Mouse (Mus musculus) kidney, adult 2 months (tissue): ENCODE measurements around the gene Limch1. TPM values are rescaled to one million over a fixed set of nuclear protein-coding genes. Genes with fewer than 3 reads are reported as not detected.

Source experiments
- DNase-seq: peaks from one replicate; pipeline ENCODE4 v3.0.0; 2021
- H3K27ac ChIP-seq: fragments of 200-500 bp; 2 replicates; pipeline ENCODE4 v1.5.1; 2012; ENCODE audit warnings: low read depth, low read length, control low read depth, inconsistent platforms; ENCODE audit not compliant: insufficient read depth
- H3K27me3 ChIP-seq: fragments of 200-500 bp; replicated peaks from 2 replicates; pipeline ENCODE4 v1.6.1; 2012; ENCODE audit warnings: mild to moderate bottlenecking, moderate library complexity, low read length, inconsistent platforms; ENCODE audit not compliant: control insufficient read depth, insufficient read depth
- H3K36me3 ChIP-seq: fragments of 200-500 bp; 2 replicates; pipeline ENCODE4 v1.6.1; 2012; ENCODE audit warnings: mild to moderate bottlenecking, moderate library complexity, low read length, inconsistent platforms; ENCODE audit not compliant: control insufficient read depth, insufficient read depth
- H3K4me1 ChIP-seq: fragments of 200-500 bp; 2 replicates; pipeline ENCODE4 v1.6.1; 2011; ENCODE audit warnings: low read length; ENCODE audit not compliant: control insufficient read depth, insufficient read depth
- H3K4me3 ChIP-seq: fragments of 200-500 bp; 2 replicates; pipeline ENCODE4 v1.5.1; 2011; ENCODE audit warnings: mild to moderate bottlenecking, low read depth, low read length, control low read depth; ENCODE audit not compliant: insufficient read depth
- CTCF ChIP-seq: fragments of 200-500 bp; conservative IDR thresholded peaks from 2 replicates; pipeline ENCODE4 v1.5.1; 2011; ENCODE audit warnings: low read depth, mild to moderate bottlenecking, control low read depth, low read length, moderate library complexity, mixed read lengths; ENCODE audit not compliant: insufficient read depth, insufficient read length
- POLR2A ChIP-seq: fragments of 200-500 bp; IDR thresholded peaks from one replicate; pipeline ENCODE4 v1.6.1; 2011; ENCODE audit warnings: low read depth, low read length, control low read depth
- WGBS: fragments of 180-500 bp; shearing (Covaris S2); methylation state at CpG from one replicate; pipeline ENCODE4 v1.1.7; 2018; 5-methylcytosine and 5-hydroxymethylcytosine counted together
- polyA plus RNA-seq: library from polyadenylated mRNA; depleted of rRNA; stranded (reverse); fragments of >200 nt; gene quantifications from 2 replicates; pipeline ENCODE4 v1.2.3, GENCODE M21; 2012

The Limch1 gene
- polyA plus RNA-seq, 1 experiment = 27.0 TPM

GRCm38 (mm10) chr5:66825586-66825985 is 80.0 kb downstream of the Limch1 start:
- Histone ChIP-seq H3K36me3 (no peaks in the 10 kb centered on the region), H3K27ac (no peak overlapping the region), H3K4me3 (no peak overlapping the region), H3K27me3 (no peaks in the 10 kb centered on the region), H3K4me1 (no peaks in the 10 kb centered on the region)
- WGBS = 80% methylated on average over 4 of the region's 4 CpGs
- TF ChIP-seq CTCF (no peak), POLR2A (no peak)
- no peak for DNase-seq

GRCm38 (mm10) chr5:66826844-66827243 is 81.2 kb downstream of the Limch1 start:
- H3K4me3 ChIP-seq = no peak overlapping the region
- H3K27me3 ChIP-seq = no peaks in the 10 kb centered on the region
- H3K36me3 ChIP-seq = no peaks in the 10 kb centered on the region
- DNase-seq = no peak
- H3K4me1 ChIP-seq = no peaks in the 10 kb centered on the region
- WGBS = 71% methylated on average over 8 of the region's 8 CpGs
- no peak overlapping the region for H3K27ac ChIP-seq
- no peak for TF ChIP-seq CTCF
- no peak for TF ChIP-seq POLR2A

- H3K4me3 ChIP-seq = no peak overlapping the region
- no peaks in the 10 kb centered on the region for H3K4me1 ChIP-seq
- no peak for TF ChIP-seq POLR2A
- TF ChIP-seq CTCF = no peak
- 90% methylated on average over 5 of the region's 5 CpGs for WGBS
- H3K36me3 ChIP-seq = no peaks in the 10 kb centered on the region
- no peak for DNase-seq
- no peak overlapping the region for H3K27ac ChIP-seq
- no peaks in the 10 kb centered on the region for H3K27me3 ChIP-seq
Measured at GRCm38 (mm10) chr5:66829505-66829904, 83.9 kb downstream of the Limch1 start.

GRCm38 (mm10) chr5:66830206-66830605 is 84.6 kb downstream of the Limch1 start:
- no peaks in the 10 kb centered on the region for H3K36me3 ChIP-seq
- no peak for DNase-seq
- no peak overlapping the region for H3K4me3 ChIP-seq
- no peaks in the 10 kb centered on the region for H3K4me1 ChIP-seq
- TF ChIP-seq CTCF (no peak), POLR2A (no peak)
- H3K27ac ChIP-seq = no peak overlapping the region
- 89% methylated on average over 10 of the region's 10 CpGs for WGBS
- no peaks in the 10 kb centered on the region for H3K27me3 ChIP-seq

- no peaks in the 10 kb centered on the region for H3K36me3 ChIP-seq
- no peak for DNase-seq
- no peak for TF ChIP-seq POLR2A
- no peak for TF ChIP-seq CTCF
- no peaks in the 10 kb centered on the region for H3K4me1 ChIP-seq
- no peak overlapping the region for H3K4me3 ChIP-seq
- no peaks in the 10 kb centered on the region for H3K27me3 ChIP-seq
- WGBS = 72% methylated on average over 6 of the region's 6 CpGs
- no peak overlapping the region for H3K27ac ChIP-seq
Measured at GRCm38 (mm10) chr5:66834756-66835155, 89.1 kb downstream of the Limch1 start.

GRCm38 (mm10) chr5:66836892-66837291 is 91.3 kb downstream of the Limch1 start:
- Histone ChIP-seq H3K27me3 (no peaks in the 10 kb centered on the region), H3K4me3 (no peak overlapping the region), H3K27ac (no peak overlapping the region), H3K4me1 (0 out of 2 replicates have a peak, but pooled peaks cover under 1% of the 10 kb centered on the region), H3K36me3 (no peaks in the 10 kb centered on the region)
- WGBS = 91% methylated on average over 4 of the region's 4 CpGs
- TF ChIP-seq POLR2A = no peak
- 0 out of 2 replicates have a peak, but pooled peaks have one; percentile 12 for TF ChIP-seq CTCF
- DNase-seq = no peak

- Histone ChIP-seq H3K4me1 (peaks cover 5% of the 10 kb centered on the region; the same call in 1 of the 2 replicates), H3K36me3 (no peaks in the 10 kb centered on the region), H3K4me3 (no peak overlapping the region), H3K27ac (no peak overlapping the region), H3K27me3 (no peaks in the 10 kb centered on the region)
- WGBS = 82% methylated on average over 2 of the region's 2 CpGs
- no peak for DNase-seq
- TF ChIP-seq CTCF (no peak), POLR2A (no peak)
Measured at GRCm38 (mm10) chr5:66841971-66842370, 96.3 kb downstream of the Limch1 start.

- H3K4me3 ChIP-seq = no peak overlapping the region
- TF ChIP-seq POLR2A (no peak), CTCF (no peak)
- DNase-seq = no peak
- H3K27ac ChIP-seq = no peak overlapping the region
- 84% methylated on average over 5 of the region's 5 CpGs for WGBS
- peaks cover 7% of the 10 kb centered on the region; the same call in 1 of the 2 replicates for H3K4me1 ChIP-seq
- H3K36me3 ChIP-seq = no peaks in the 10 kb centered on the region
- no peaks in the 10 kb centered on the region for H3K27me3 ChIP-seq
Measured at GRCm38 (mm10) chr5:66842776-66843175, 97.1 kb downstream of the Limch1 start.
